Mouse (Mus musculus) G1E-ER4 (cell line): Measurements from ENCODE around the gene Rcan2. TPM values are rescaled to one million over a fixed set of nuclear protein-coding genes. Genes with fewer than 3 reads are reported as not detected.

Source experiments
- GATA1 ChIP-seq: IDR thresholded peaks from one replicate; pipeline ENCODE4 v1.8.0; 2012; ENCODE audit warnings: low read length, inconsistent platforms
- polyA plus RNA-seq: library from polyadenylated mRNA; stranded (reverse); fragments of >175 nt; gene quantifications from 2 replicates; pipeline ENCODE4 v1.2.3, GENCODE M21; 2012

The Rcan2 gene
- polyA plus RNA-seq, 1 experiment: not detected

DNA sequence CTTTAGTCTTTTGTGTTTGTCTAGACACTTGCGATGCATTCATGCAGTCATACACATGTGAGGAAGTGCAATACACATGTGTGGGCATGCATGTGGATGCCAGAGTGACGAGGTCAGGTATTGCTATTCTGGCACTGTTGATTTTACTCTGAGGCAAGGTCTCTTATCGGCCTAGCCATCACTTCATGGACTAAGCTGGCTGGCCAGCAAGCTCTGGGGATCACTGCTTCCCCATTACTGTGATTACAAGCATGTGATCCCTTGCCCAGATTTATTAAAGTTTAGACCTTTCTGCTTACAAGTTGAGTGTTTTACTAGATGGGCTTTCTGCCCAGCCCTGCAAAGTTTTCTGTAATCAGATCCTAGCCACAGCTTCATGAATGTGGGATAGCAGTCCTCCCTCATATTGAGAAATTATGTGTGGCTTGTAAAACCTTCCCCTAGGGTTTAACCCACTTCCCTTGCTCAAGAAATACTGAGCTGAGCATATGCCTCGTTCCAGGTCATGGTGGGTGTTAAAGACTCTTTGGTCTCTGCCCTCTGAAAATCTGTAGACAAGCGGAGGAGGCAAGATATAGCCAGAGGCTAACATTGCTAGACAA is 260.2 kb downstream of the Rcan2 start:
- no peak for TF ChIP-seq GATA1

DNA sequence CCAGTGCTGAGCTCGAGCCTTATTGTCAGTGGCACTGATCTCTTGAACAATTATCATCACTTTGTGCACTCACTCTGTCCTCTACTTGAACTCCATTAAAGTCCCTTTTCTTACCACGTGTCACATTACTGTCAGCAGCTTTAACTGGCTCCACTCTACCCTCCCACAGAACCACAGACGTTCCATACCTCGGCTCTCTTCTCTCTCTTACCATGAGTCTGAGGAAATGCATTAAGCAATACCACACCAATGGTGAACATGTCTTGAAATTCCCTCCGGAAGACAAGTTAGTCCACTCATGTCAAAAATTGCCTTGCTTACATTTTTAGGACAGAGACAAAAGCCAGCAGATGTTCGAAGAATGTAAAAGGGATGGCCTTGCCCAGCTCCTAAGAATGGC is 267.7 kb downstream of the Rcan2 start:
- TF ChIP-seq GATA1: no peak

DNA sequence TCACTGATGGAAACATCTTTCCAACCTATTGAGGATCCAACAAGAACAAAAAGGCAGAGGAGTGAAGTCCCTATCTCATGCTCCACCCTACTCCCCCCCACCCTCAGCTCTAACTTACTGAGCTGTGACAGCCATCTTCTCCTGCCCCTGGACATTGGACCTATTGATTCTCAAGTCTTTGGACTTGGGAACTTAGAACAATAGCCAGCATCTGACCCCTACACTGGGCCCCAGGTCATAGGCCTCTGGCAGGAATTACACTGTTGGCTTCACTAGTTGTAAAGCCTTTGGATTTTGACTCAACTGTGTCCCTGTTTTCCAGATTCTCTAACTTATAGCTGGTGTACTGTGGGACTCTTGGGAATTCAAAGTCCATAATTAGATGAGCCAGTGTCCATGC is 270.5 kb downstream of the Rcan2 start:
- TF ChIP-seq GATA1: no peak

DNA sequence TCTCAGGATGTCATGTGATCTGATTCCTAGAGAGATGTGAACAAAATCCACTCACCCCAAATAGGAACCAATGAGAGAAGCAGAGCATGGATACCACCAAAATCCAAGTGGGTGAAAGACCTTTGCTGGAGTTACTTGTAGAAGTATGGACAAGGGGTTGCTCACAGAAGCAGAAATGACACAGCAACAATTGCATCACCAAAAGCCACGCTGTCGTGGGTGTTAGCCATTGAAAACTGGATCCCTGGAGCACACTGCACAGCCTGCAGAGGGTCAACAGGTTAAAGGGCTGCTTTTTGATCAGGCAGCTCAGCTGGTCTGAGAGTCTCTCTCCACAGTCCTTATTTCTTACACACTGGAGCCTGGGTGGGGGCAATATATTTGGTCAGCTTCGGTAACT is 274.4 kb downstream of the Rcan2 start:
- TF ChIP-seq GATA1: no peak

DNA sequence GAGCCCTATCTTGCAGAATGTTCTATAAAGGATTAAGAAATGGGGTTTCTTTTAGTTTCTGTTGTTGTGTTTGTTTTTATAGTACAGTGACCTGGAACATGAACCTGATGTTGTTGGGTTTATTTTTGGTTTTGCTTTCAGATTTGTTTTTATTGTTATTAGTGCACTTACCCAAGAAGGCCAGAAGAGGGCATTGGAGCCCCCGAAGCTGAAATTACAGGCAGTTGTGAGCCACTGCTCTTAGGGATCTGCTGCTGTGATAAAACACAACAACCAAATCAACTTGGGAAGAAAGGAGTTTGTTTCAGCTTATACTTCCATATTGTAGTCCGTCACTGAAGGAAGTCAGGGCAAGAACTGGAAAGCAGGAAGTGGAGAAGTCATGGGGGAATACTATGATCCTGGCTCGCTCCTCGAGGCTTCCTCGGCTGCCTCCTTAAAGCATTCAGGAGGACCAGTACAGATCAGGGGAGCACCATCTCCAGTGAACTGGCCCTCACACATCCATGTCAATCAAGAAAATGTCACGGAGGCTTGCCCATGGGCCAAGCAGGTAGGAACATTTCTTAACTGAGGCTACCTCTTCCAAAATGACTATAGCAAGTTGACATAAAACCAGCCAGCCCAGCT is 275.0 kb downstream of the Rcan2 start:
- no peak for TF ChIP-seq GATA1

DNA sequence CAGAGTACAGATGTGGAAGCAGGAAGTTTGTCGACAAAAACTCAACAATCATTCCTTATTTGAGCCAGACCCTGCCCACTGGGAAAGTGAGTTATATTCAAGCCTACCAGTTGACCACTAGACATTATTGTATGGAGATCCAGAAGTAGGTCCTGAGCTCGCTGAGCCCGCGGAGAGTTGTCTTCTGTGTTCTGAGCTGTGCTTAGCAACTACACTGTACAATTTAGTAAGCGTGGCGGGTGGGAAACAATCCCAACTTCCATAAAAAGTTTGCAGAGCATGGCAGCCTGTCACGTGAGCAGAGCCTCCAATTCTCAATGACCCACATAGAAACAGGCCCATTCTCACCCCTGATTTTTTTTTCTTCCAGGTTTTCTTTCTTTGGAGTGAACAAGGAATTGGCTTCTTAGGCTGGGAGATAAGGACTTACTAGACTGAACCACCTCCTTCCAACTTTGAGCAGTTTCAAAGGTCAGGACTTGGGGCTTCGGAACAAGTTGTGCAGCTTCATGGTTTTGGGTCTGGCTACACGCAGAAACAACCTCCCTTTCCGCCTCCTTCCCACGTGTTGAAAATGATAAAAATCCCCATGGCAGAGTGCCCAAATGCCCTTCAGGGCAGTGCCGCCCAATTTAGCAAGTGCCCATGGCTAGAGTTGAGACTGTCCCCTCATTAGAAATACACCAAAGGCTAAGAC is 276.1 kb downstream of the Rcan2 start:
- no peak for TF ChIP-seq GATA1

DNA sequence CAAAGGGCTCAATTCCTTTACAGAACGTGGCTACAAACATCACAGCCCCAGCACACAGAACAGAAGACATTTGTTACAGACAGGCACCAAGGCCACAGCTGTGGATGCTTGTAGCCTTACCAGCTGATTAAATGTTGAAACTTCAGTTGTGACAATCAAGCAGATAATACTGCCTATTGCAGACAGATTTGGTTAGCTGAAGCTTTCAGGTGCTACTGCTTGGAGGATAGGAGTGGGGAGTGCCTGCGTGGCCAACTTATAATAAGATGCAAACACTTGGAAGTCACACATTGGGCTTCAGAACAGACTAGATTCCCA is 276.7 kb downstream of the Rcan2 start:
- no peak for TF ChIP-seq GATA1

DNA sequence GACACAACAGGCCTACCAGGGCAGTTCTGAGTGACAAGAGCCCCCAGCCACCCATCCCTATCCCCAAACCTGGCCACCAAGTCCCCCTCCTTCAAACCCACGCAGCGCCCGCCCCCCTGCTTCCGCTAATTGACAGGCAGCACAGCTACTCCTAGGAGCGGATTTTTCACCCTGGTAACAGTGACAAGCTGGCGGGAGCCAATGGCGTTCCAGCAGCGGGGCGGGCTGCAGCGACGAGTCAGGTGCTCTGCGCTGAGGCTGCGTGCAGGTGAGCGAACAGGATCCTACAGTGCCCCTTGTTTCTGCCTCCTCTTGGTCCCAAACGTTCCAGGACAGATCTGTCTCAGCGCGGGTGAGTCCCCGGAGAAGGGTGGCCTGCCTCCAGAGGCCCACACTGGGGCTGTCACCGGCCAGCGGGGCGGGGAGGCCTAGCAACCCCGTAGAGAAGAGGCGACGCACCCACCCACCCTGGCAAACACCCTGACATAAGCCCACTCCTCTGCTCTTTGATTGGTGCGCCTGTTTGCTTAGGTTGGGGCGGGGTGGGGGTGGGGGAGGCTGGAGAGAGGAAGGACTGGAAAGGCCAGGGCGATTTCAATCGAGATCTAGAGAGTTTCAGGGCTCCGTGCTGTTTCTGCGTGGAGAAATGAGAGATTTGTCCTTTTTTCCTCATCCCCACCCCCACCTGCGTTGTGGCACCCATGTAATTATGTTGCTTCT is 277.6 kb downstream of the Rcan2 start, which contains the start of gene Enpp5:
Gene Enpp5 (plus strand): TSS at position 183 of the 720 bp plus-strand sequence.
- no peak for TF ChIP-seq GATA1

DNA sequence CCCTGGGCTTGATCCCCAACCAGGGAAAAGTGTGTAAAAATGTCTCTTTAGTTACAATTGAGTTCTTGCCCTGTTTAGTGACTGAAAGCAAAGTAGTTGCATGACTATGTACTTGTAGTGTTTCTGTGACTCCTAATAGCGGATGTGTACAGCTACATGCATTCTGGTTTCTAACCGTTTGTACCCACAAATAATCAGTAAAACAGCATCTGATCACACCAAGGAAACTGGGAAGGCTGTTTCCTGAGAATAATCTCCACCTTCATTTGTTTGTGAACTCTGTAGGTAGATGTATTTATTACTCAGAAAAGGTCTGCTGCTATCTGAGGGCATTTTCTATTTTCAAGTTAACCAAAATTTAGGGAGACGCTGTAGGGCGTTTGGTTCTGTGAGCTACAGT is 282.0 kb downstream of the Rcan2 start:
- no peak for TF ChIP-seq GATA1

DNA sequence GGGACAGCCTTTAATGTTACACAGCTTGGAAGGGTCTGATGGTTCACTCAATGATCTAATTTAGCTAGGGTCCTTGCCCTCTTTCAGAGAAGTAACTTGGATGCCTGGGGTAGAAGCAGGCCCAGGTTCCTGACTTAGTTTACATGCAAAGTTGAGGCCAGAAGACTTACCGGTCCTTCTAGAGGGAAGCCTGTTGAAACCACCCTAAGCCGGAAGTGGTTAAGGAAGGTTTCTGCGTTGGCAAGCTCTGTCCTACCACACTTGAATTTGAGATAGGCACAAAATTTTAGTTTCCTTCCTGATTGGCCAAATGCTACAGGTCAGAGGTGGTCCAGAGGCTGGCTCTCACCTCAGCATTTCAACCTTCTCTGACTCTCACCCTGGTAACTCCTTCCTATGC is 287.1 kb downstream of the Rcan2 start:
- TF ChIP-seq GATA1: no peak

Other genes starting within 250 kb of the Rcan2 start
- gene Pla2g7, start 233.3 kb upstream of the Rcan2 start, polyA plus RNA-seq: not detected in 2 replicates
- gene Tdrd6, start 171.1 kb upstream of the Rcan2 start, polyA plus RNA-seq: not detected in 2 replicates
- not detected in 2 replicates for gene Slc25a27, start 134.1 kb upstream of the Rcan2 start, polyA plus RNA-seq
- gene Cyp39a1, start 133.9 kb upstream of the Rcan2 start, polyA plus RNA-seq: not detected in 2 replicates